Mouse (Mus musculus): ENCODE measurements around the gene Ell. TPM values are rescaled to one million over a fixed set of nuclear protein-coding genes. Genes with fewer than 3 reads are reported as not detected.

Gene Ell
- total RNA-seq, 2 experiments from 2014 or later: 20.5 to 24.4 TPM

- DNase-seq (ENCODE audit: low spot score in 2 of 2): no peak
- no peak overlapping the region for H3K4me3 ChIP-seq
- no peak for TF ChIP-seq CTCF (conservative IDR thresholded peaks at IDR 0.05)
- H3K27ac ChIP-seq: 0 out of 2 replicates have a peak overlapping the region, but pooled peaks have one; percentile 93
Measured at GRCm38 (mm10) chr8:70511770-70512169, 27.5 kb upstream of the Ell start.

GRCm38 (mm10) chr8:70512253-70512903, 26.9 kb upstream of the Ell start:
- TF ChIP-seq CTCF (conservative IDR thresholded peaks at IDR 0.05): no peak
- H3K27ac ChIP-seq: no peak overlapping the region; the same call in 1 of the 2 replicates

GRCm38 (mm10) chr8:70513441-70513840, 25.8 kb upstream of the Ell start:
- peak in 1 of 2 experiments; percentile 41 for DNase-seq (ENCODE audit: low spot score in 2 of 2)
- Histone ChIP-seq H3K4me3 (no peak overlapping the region), H3K27ac (peak overlapping the region; percentile 53; the same call in 1 of the 2 replicates)
- no peak for TF ChIP-seq CTCF (conservative IDR thresholded peaks at IDR 0.05)

More at GRCm38 (mm10) chr8:70512253-70512903, 26.9 kb upstream of the Ell start:
- no peak overlapping the region for H3K4me3 ChIP-seq
- no peak for DNase-seq (ENCODE audit: low spot score in 2 of 2)

GRCm38 (mm10) chr8:70517940-70518643, 21.2 kb upstream of the Ell start:
- Histone ChIP-seq H3K4me3 (no peak overlapping the region), H3K27ac (no peak overlapping the region)
- no peak for TF ChIP-seq CTCF (conservative IDR thresholded peaks at IDR 0.05)
- DNase-seq (ENCODE audit: low spot score in 2 of 2): no peak

- no peak overlapping the region for H3K4me3 ChIP-seq
- DNase-seq (ENCODE audit: low spot score in 2 of 2): no peak
- no peak overlapping the region for H3K27ac ChIP-seq
- no peak for TF ChIP-seq CTCF (conservative IDR thresholded peaks at IDR 0.05)
Measured at GRCm38 (mm10) chr8:70519043-70519442, 20.2 kb upstream of the Ell start.

GRCm38 (mm10) chr8:70519606-70520005, 19.7 kb upstream of the Ell start:
- Histone ChIP-seq H3K27ac (no peak overlapping the region), H3K4me3 (no peak overlapping the region)
- DNase-seq (ENCODE audit: low spot score in 2 of 2): no peak
- no peak for TF ChIP-seq CTCF (conservative IDR thresholded peaks at IDR 0.05)

GRCm38 (mm10) chr8:70522592-70523403, 16.5 kb upstream of the Ell start:
- peak; percentile 81 for TF ChIP-seq CTCF (conservative IDR thresholded peaks at IDR 0.05)
- peak overlapping the region; percentile 81 for H3K4me3 ChIP-seq
- peak overlapping the region; percentile 92 for H3K27ac ChIP-seq
- peak; percentile 96 to 97 for DNase-seq (ENCODE audit: low spot score in 2 of 2)

- TF ChIP-seq CTCF (conservative IDR thresholded peaks at IDR 0.05): no peak
- Histone ChIP-seq H3K4me3 (peak overlapping the region; percentile 96), H3K27ac (peak overlapping the region; percentile 96)
- DNase-seq (ENCODE audit: low spot score in 2 of 2): no peak
Measured at GRCm38 (mm10) chr8:70527111-70527511, 12.1 kb upstream of the Ell start.

- peak within 1 kb of the TSS; percentile 96 for H3K27ac ChIP-seq
- peak; percentile 98 to 99 for DNase-seq (ENCODE audit: low spot score in 2 of 2)
- no peak for TF ChIP-seq CTCF (conservative IDR thresholded peaks at IDR 0.05)
- peak within 1 kb of the TSS; percentile 96 for H3K4me3 ChIP-seq
Measured at GRCm38 (mm10) chr8:70527512-70528181, 11.6 kb upstream of the Ell start, which contains the start of the genes Fkbp8 and Kxd1. Fkbp8 (plus strand) TSS chr8:70527724. Kxd1 (minus strand) TSS chr8:70527956.

- Histone ChIP-seq H3K27ac (peak overlapping the region; percentile 96), H3K4me3 (peak overlapping the region; percentile 96)
- no peak for TF ChIP-seq CTCF (conservative IDR thresholded peaks at IDR 0.05)
- DNase-seq (ENCODE audit: low spot score in 2 of 2): no peak
Measured at GRCm38 (mm10) chr8:70528182-70528797, 11.0 kb upstream of the Ell start.

- no peak overlapping the region for H3K4me3 ChIP-seq
- no peak for DNase-seq (ENCODE audit: low spot score in 2 of 2)
- peak overlapping the region; percentile 43 for H3K27ac ChIP-seq
- TF ChIP-seq CTCF (conservative IDR thresholded peaks at IDR 0.05): no peak
Measured at GRCm38 (mm10) chr8:70529299-70529698, 10.0 kb upstream of the Ell start.

- no peak for TF ChIP-seq CTCF (conservative IDR thresholded peaks at IDR 0.05)
- DNase-seq (ENCODE audit: low spot score in 2 of 2): no peak
- Histone ChIP-seq H3K27ac (peak overlapping the region; percentile 46), H3K4me3 (no peak overlapping the region)
Measured at GRCm38 (mm10) chr8:70529741-70530161, 9.5 kb upstream of the Ell start.

Measured in layer of hippocampus, adult 2 months (tissue).